Mouse (Mus musculus): ENCODE measurements around the gene Gm49361. TPM values are rescaled to one million over a fixed set of nuclear protein-coding genes. Genes with fewer than 3 reads are reported as not detected.
A peak's percentile ranks its signal among the peaks of the same experiment; 100 is the strongest.

Gene Gm49361
- polyA plus RNA-seq, 1 experiment from 2014 or later, result not detected

- Histone ChIP-seq H3K4me3 (replicated peaks; ENCODE audit: low read depth, low read length) (no peak overlapping the region), H3K9me3 (ENCODE audit: control insufficient read depth, low read length) (no peaks in the 10 kb centered on the region), H3K36me3 (ENCODE audit: control insufficient read depth, insufficient read depth, low read length) (no peaks in the 10 kb centered on the region), H3K4me2 (ENCODE audit: low read length) (no peak overlapping the region), H3K4me1 (ENCODE audit: control insufficient read depth, insufficient read depth, low read length) (no peaks in the 10 kb centered on the region), H3K27me3 (ENCODE audit: control insufficient read depth, insufficient read depth, low read length) (no peaks in the 10 kb centered on the region), H3K27ac (replicated peaks; ENCODE audit: low read depth, low read length) (no peak overlapping the region), H3K9ac (replicated peaks; ENCODE audit: low read length) (no peak overlapping the region)
- DNase-seq (no peak), ATAC-seq (ENCODE audit: low FRiP score, low TSS enrichment) (no peak)
Measured at GRCm38 (mm10) chr14:57737089-57737488, 8.8 kb downstream of the Gm49361 start.

GRCm38 (mm10) chr14:57736141-57736540, 9.8 kb downstream of the Gm49361 start:
- WGBS, result 80% methylated on average over 4 of the region's 4 CpGs
- H3K9ac ChIP-seq (replicated peaks; ENCODE audit: low read length), result no peak overlapping the region
- ATAC-seq (ENCODE audit: low FRiP score, low TSS enrichment), result no peak
- no peak overlapping the region for H3K4me2 ChIP-seq (ENCODE audit: low read length)
- H3K4me1 ChIP-seq (ENCODE audit: control insufficient read depth, insufficient read depth, low read length), result 0 out of 2 replicates have a peak, but pooled peaks cover 2% of the 10 kb centered on the region
- H3K27ac ChIP-seq (replicated peaks; ENCODE audit: low read depth, low read length), result no peak overlapping the region
- DNase-seq, result no peak
- H3K4me3 ChIP-seq (replicated peaks; ENCODE audit: low read depth, low read length), result no peak overlapping the region
- H3K9me3 ChIP-seq (ENCODE audit: control insufficient read depth, low read length), result no peaks in the 10 kb centered on the region
- H3K36me3 ChIP-seq (ENCODE audit: control insufficient read depth, insufficient read depth, low read length), result no peaks in the 10 kb centered on the region
- H3K27me3 ChIP-seq (ENCODE audit: control insufficient read depth, insufficient read depth, low read length), result no peaks in the 10 kb centered on the region

- Histone ChIP-seq H3K9me3 (ENCODE audit: control insufficient read depth, low read length) (no peaks in the 10 kb centered on the region), H3K4me3 (replicated peaks; ENCODE audit: low read depth, low read length) (no peak overlapping the region), H3K4me1 (ENCODE audit: control insufficient read depth, insufficient read depth, low read length) (0 out of 2 replicates have a peak, but pooled peaks cover 7% of the 10 kb centered on the region), H3K36me3 (ENCODE audit: control insufficient read depth, insufficient read depth, low read length) (no peaks in the 10 kb centered on the region), H3K27me3 (ENCODE audit: control insufficient read depth, insufficient read depth, low read length) (no peaks in the 10 kb centered on the region), H3K4me2 (ENCODE audit: low read length) (no peak overlapping the region), H3K27ac (replicated peaks; ENCODE audit: low read depth, low read length) (no peak overlapping the region), H3K9ac (replicated peaks; ENCODE audit: low read length) (no peak overlapping the region)
- WGBS, result 41% methylated on average over 6 of the region's 6 CpGs
- no peak for ATAC-seq (ENCODE audit: low FRiP score, low TSS enrichment)
- DNase-seq, result peak; percentile 23
Measured at GRCm38 (mm10) chr14:57732668-57733293, 13.1 kb downstream of the Gm49361 start.

- H3K9ac ChIP-seq (replicated peaks; ENCODE audit: low read length), result 0 out of 2 replicates have a peak overlapping the region, but pooled peaks have one; percentile 23
- H3K27me3 ChIP-seq (ENCODE audit: control insufficient read depth, insufficient read depth, low read length), result no peaks in the 10 kb centered on the region
- 0 out of 2 replicates have a peak, but pooled peaks cover 7% of the 10 kb centered on the region for H3K4me1 ChIP-seq (ENCODE audit: control insufficient read depth, insufficient read depth, low read length)
- no peak overlapping the region for H3K4me3 ChIP-seq (replicated peaks; ENCODE audit: low read depth, low read length)
- no peak overlapping the region for H3K4me2 ChIP-seq (ENCODE audit: low read length)
- ATAC-seq (ENCODE audit: low FRiP score, low TSS enrichment), result no peak
- peak overlapping the region; percentile 41; the same call in 1 of the 2 replicates for H3K27ac ChIP-seq (replicated peaks; ENCODE audit: low read depth, low read length)
- WGBS, result 31% methylated on average over 9 of the region's 9 CpGs
- peak; percentile 58 for DNase-seq
- H3K9me3 ChIP-seq (ENCODE audit: control insufficient read depth, low read length), result no peaks in the 10 kb centered on the region
- H3K36me3 ChIP-seq (ENCODE audit: control insufficient read depth, insufficient read depth, low read length), result no peaks in the 10 kb centered on the region
Measured at GRCm38 (mm10) chr14:57730527-57730926, 15.4 kb downstream of the Gm49361 start.

GRCm38 (mm10) chr14:57729975-57730499, 15.9 kb downstream of the Gm49361 start:
- ATAC-seq (ENCODE audit: low FRiP score, low TSS enrichment) (no peak), DNase-seq (no peak)
- H3K4me1 ChIP-seq (ENCODE audit: control insufficient read depth, insufficient read depth, low read length), result 0 out of 2 replicates have a peak, but pooled peaks cover 7% of the 10 kb centered on the region
- H3K9ac ChIP-seq (replicated peaks; ENCODE audit: low read length), result no peak overlapping the region
- no peaks in the 10 kb centered on the region for H3K36me3 ChIP-seq (ENCODE audit: control insufficient read depth, insufficient read depth, low read length)
- H3K27ac ChIP-seq (replicated peaks; ENCODE audit: low read depth, low read length), result peak overlapping the region; percentile 41; the same call in 1 of the 2 replicates
- H3K4me3 ChIP-seq (replicated peaks; ENCODE audit: low read depth, low read length), result no peak overlapping the region
- no peaks in the 10 kb centered on the region for H3K27me3 ChIP-seq (ENCODE audit: control insufficient read depth, insufficient read depth, low read length)
- 76% methylated on average over 5 of the region's 5 CpGs for WGBS
- H3K9me3 ChIP-seq (ENCODE audit: control insufficient read depth, low read length), result no peaks in the 10 kb centered on the region
- no peak overlapping the region for H3K4me2 ChIP-seq (ENCODE audit: low read length)

- H3K27ac ChIP-seq (replicated peaks; ENCODE audit: low read depth, low read length), result no peak overlapping the region; the same call in 1 of the 2 replicates
- no peak for DNase-seq
- 92% methylated on average over 8 of the region's 8 CpGs for WGBS
- no peak for ATAC-seq (ENCODE audit: low FRiP score, low TSS enrichment)
- no peak overlapping the region for H3K4me2 ChIP-seq (ENCODE audit: low read length)
- 0 out of 2 replicates have a peak, but pooled peaks cover 7% of the 10 kb centered on the region for H3K4me1 ChIP-seq (ENCODE audit: control insufficient read depth, insufficient read depth, low read length)
- no peaks in the 10 kb centered on the region for H3K9me3 ChIP-seq (ENCODE audit: control insufficient read depth, low read length)
- H3K4me3 ChIP-seq (replicated peaks; ENCODE audit: low read depth, low read length), result no peak overlapping the region
- no peaks in the 10 kb centered on the region for H3K27me3 ChIP-seq (ENCODE audit: control insufficient read depth, insufficient read depth, low read length)
- no peak overlapping the region for H3K9ac ChIP-seq (replicated peaks; ENCODE audit: low read length)
- H3K36me3 ChIP-seq (ENCODE audit: control insufficient read depth, insufficient read depth, low read length), result no peaks in the 10 kb centered on the region
Measured at GRCm38 (mm10) chr14:57729364-57729763, 16.5 kb downstream of the Gm49361 start.

GRCm38 (mm10) chr14:57726172-57726571, 19.7 kb downstream of the Gm49361 start:
- WGBS, result 79% methylated on average over 8 of the region's 8 CpGs

GRCm38 (mm10) chr14:57724473-57724872, 21.4 kb downstream of the Gm49361 start:
- ATAC-seq (ENCODE audit: low FRiP score, low TSS enrichment) (no peak), DNase-seq (no peak)

More at GRCm38 (mm10) chr14:57726172-57726571, 19.7 kb downstream of the Gm49361 start:
- Histone ChIP-seq H3K4me2 (ENCODE audit: low read length) (no peak overlapping the region), H3K36me3 (ENCODE audit: control insufficient read depth, insufficient read depth, low read length) (no peaks in the 10 kb centered on the region), H3K9ac (replicated peaks; ENCODE audit: low read length) (no peak overlapping the region), H3K9me3 (ENCODE audit: control insufficient read depth, low read length) (no peaks in the 10 kb centered on the region), H3K27me3 (ENCODE audit: control insufficient read depth, insufficient read depth, low read length) (no peaks in the 10 kb centered on the region), H3K4me3 (replicated peaks; ENCODE audit: low read depth, low read length) (no peak overlapping the region), H3K27ac (replicated peaks; ENCODE audit: low read depth, low read length) (no peak overlapping the region), H3K4me1 (ENCODE audit: control insufficient read depth, insufficient read depth, low read length) (0 out of 2 replicates have a peak, but pooled peaks cover 5% of the 10 kb centered on the region)
- ATAC-seq (ENCODE audit: low FRiP score, low TSS enrichment) (no peak), DNase-seq (no peak)

GRCm38 (mm10) chr14:57718245-57718644, 27.7 kb downstream of the Gm49361 start:
- H3K9ac ChIP-seq (replicated peaks; ENCODE audit: low read length), result no peak overlapping the region
- WGBS, result 88% methylated on average over 4 of the region's 4 CpGs
- H3K4me2 ChIP-seq (ENCODE audit: low read length), result no peak overlapping the region
- no peak overlapping the region for H3K4me3 ChIP-seq (replicated peaks; ENCODE audit: low read depth, low read length)
- H3K9me3 ChIP-seq (ENCODE audit: control insufficient read depth, low read length), result no peaks in the 10 kb centered on the region
- DNase-seq (no peak), ATAC-seq (ENCODE audit: low FRiP score, low TSS enrichment) (no peak)
- no peaks in the 10 kb centered on the region for H3K27me3 ChIP-seq (ENCODE audit: control insufficient read depth, insufficient read depth, low read length)
- no peak overlapping the region for H3K27ac ChIP-seq (replicated peaks; ENCODE audit: low read depth, low read length)
- H3K4me1 ChIP-seq (ENCODE audit: control insufficient read depth, insufficient read depth, low read length), result 0 out of 2 replicates have a peak, but pooled peaks cover 2% of the 10 kb centered on the region
- H3K36me3 ChIP-seq (ENCODE audit: control insufficient read depth, insufficient read depth, low read length), result no peaks in the 10 kb centered on the region

More at GRCm38 (mm10) chr14:57724473-57724872, 21.4 kb downstream of the Gm49361 start:
- Histone ChIP-seq H3K4me3 (replicated peaks; ENCODE audit: low read depth, low read length) (no peak overlapping the region), H3K27ac (replicated peaks; ENCODE audit: low read depth, low read length) (no peak overlapping the region), H3K4me1 (ENCODE audit: control insufficient read depth, insufficient read depth, low read length) (no peaks in the 10 kb centered on the region), H3K36me3 (ENCODE audit: control insufficient read depth, insufficient read depth, low read length) (no peaks in the 10 kb centered on the region), H3K4me2 (ENCODE audit: low read length) (no peak overlapping the region), H3K9me3 (ENCODE audit: control insufficient read depth, low read length) (no peaks in the 10 kb centered on the region), H3K9ac (replicated peaks; ENCODE audit: low read length) (no peak overlapping the region), H3K27me3 (ENCODE audit: control insufficient read depth, insufficient read depth, low read length) (no peaks in the 10 kb centered on the region)
- WGBS, result 87% methylated on average over 4 of the region's 4 CpGs
